Mouse (Mus musculus) induced T-regulatory cell, adult 2 months (primary cell): ENCODE data around the gene Adcy2.

Experiments
- DNase-seq: peaks from one replicate; pipeline ENCODE4 v3.0.0-alpha.2; 2012; ENCODE audit warnings: low read depth

Gene Adcy2

GRCm38 (mm10) chr13:68998918-68999801 lies at the start of gene Adcy2:
Gene Adcy2 (minus strand): TSS chr13:68999541.
- DNase-seq: no peak

- no peak for DNase-seq
Observed at GRCm38 (mm10) chr13:69036991-69037597, 37.8 kb upstream of the Adcy2 start.

- no peak for DNase-seq
Observed at GRCm38 (mm10) chr13:69034621-69035020, 35.3 kb upstream of the Adcy2 start.

GRCm38 (mm10) chr13:69033532-69033931 lies 34.2 kb upstream of the Adcy2 start:
- DNase-seq: no peak

GRCm38 (mm10) chr13:69029078-69029757 lies 29.9 kb upstream of the Adcy2 start:
- no peak for DNase-seq

- no peak for DNase-seq
Observed at GRCm38 (mm10) chr13:69024964-69025363, 25.6 kb upstream of the Adcy2 start.

- DNase-seq: no peak
Observed at GRCm38 (mm10) chr13:69023239-69023638, 23.9 kb upstream of the Adcy2 start.

GRCm38 (mm10) chr13:69020574-69020973 lies 21.2 kb upstream of the Adcy2 start:
- DNase-seq: no peak

- no peak for DNase-seq
Observed at GRCm38 (mm10) chr13:69006915-69007314, 7.6 kb upstream of the Adcy2 start.

GRCm38 (mm10) chr13:69006091-69006490 lies 6.8 kb upstream of the Adcy2 start:
- DNase-seq: no peak

- no peak for DNase-seq
Observed at GRCm38 (mm10) chr13:69004406-69004805, 5.1 kb upstream of the Adcy2 start.

- DNase-seq: no peak
Observed at GRCm38 (mm10) chr13:69002631-69003030, 3.3 kb upstream of the Adcy2 start.

GRCm38 (mm10) chr13:69002173-69002572 lies 2.8 kb upstream of the Adcy2 start:
- DNase-seq: no peak

- no peak for DNase-seq
Observed at GRCm38 (mm10) chr13:68999826-69000225, 485 bp upstream of the Adcy2 start.

GRCm38 (mm10) chr13:68998558-68998917 lies 803 bp downstream of the Adcy2 start:
- DNase-seq: no peak

GRCm38 (mm10) chr13:68997821-68998551 lies 1.4 kb downstream of the Adcy2 start:
- DNase-seq: no peak

GRCm38 (mm10) chr13:68997386-68997785 lies 2.0 kb downstream of the Adcy2 start:
- no peak for DNase-seq

- DNase-seq: no peak
Observed at GRCm38 (mm10) chr13:68996661-68997060, 2.7 kb downstream of the Adcy2 start.

- DNase-seq: no peak
Observed at GRCm38 (mm10) chr13:68985789-68986188, 13.6 kb downstream of the Adcy2 start.

GRCm38 (mm10) chr13:68984000-68984399 lies 15.3 kb downstream of the Adcy2 start:
- no peak for DNase-seq

- DNase-seq: no peak
Observed at GRCm38 (mm10) chr13:68981048-68981447, 18.3 kb downstream of the Adcy2 start.

- no peak for DNase-seq
Observed at GRCm38 (mm10) chr13:68973143-68973542, 26.2 kb downstream of the Adcy2 start.
